Mouse (Mus musculus) erythroblast, embryonic 14.5 days (primary cell): ENCODE data around the gene Ppp3ca. TPM values are rescaled to one million over a fixed set of nuclear protein-coding genes. Genes with fewer than 3 reads are reported as not detected.

Experiments used
- H3K27me3 ChIP-seq: 2 replicates; pipeline ENCODE4 v1.6.1; 2012; ENCODE audit warnings: inconsistent platforms; ENCODE audit not compliant: control insufficient read depth
- H3K36me3 ChIP-seq: 2 replicates; pipeline ENCODE4 v1.6.1; 2012; ENCODE audit warnings: mild to moderate bottlenecking, inconsistent platforms; ENCODE audit not compliant: control insufficient read depth
- H3K4me1 ChIP-seq: 2 replicates; pipeline ENCODE4 v1.6.1; 2012; ENCODE audit warnings: inconsistent platforms; ENCODE audit not compliant: control insufficient read depth
- H3K4me3 ChIP-seq: replicated peaks from 2 replicates; pipeline ENCODE3; 2012; ENCODE audit warnings: moderate library complexity, mild to moderate bottlenecking, inconsistent platforms
- H3K9me3 ChIP-seq: 2 replicates; pipeline ENCODE4 v1.6.1; 2012; ENCODE audit warnings: low read length, inconsistent platforms, mixed read lengths; ENCODE audit not compliant: control insufficient read depth
- GATA1 ChIP-seq: IDR thresholded peaks from 2 replicates; pipeline ENCODE4 v1.6.1; 2012; ENCODE audit warnings: low read length, inconsistent platforms, mixed read lengths
- TAL1 ChIP-seq: IDR thresholded peaks from 3 replicates; pipeline ENCODE4 v1.6.1; 2012; ENCODE audit warnings: low read length, inconsistent platforms, mixed read lengths
- polyA plus RNA-seq: library from polyadenylated mRNA; stranded (reverse); fragments of >175 nt; gene quantifications from 2 replicates; pipeline ENCODE4 v1.2.3, GENCODE M21; 2012

Gene Ppp3ca
- polyA plus RNA-seq, 1 experiment: 0.70 TPM

DNA sequence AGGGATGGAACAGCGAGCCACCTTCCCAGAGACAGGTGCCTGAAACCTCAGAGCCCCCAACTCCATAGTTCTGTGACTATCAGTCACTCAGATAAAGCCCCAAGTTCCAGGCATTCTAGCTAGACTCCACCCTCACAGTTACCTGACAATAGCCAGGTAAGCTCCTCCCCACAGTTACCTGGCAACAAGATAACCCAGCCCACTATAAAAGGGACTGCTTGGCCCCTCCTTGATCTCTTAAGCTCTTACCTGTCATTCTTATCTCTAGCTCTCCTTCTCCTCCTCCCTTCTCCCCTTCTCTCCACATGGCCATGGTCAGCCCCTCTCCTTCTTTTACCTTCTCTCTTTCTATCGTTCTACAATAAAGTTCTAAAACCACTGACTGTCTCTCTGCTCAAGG, 285.1 kb downstream of the Ppp3ca start:
- no peaks in the 10 kb centered on the region for H3K36me3 ChIP-seq
- TF ChIP-seq GATA1 (no peak), TAL1 (no peak)
- H3K4me1 ChIP-seq: no peaks in the 10 kb centered on the region
- H3K4me3 ChIP-seq: no peak overlapping the region
- H3K27me3 ChIP-seq: no peaks in the 10 kb centered on the region
- no peaks in the 10 kb centered on the region for H3K9me3 ChIP-seq

DNA sequence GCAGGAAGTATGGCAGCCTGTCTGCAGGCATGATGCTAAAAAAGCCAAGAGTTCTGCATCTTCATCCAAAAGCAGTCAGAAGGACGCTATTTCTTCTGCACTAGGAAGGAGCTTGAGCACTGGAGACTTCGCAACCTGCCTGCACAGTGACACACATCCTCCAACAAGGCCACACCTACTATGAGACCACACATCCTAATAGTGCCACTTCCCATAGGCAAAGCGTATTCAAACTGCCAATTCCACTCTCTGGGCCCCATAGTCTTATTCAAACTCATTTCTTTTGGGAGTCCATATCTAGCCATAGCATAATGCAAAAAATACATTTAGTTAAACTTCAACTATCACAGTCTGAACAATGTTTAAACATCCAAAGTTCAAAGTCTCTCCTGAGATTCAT, 290.4 kb downstream of the Ppp3ca start:
- H3K4me3 ChIP-seq: no peak overlapping the region
- no peaks in the 10 kb centered on the region for H3K4me1 ChIP-seq
- no peak for TF ChIP-seq GATA1
- H3K9me3 ChIP-seq: no peaks in the 10 kb centered on the region
- no peaks in the 10 kb centered on the region for H3K36me3 ChIP-seq
- no peaks in the 10 kb centered on the region for H3K27me3 ChIP-seq

DNA sequence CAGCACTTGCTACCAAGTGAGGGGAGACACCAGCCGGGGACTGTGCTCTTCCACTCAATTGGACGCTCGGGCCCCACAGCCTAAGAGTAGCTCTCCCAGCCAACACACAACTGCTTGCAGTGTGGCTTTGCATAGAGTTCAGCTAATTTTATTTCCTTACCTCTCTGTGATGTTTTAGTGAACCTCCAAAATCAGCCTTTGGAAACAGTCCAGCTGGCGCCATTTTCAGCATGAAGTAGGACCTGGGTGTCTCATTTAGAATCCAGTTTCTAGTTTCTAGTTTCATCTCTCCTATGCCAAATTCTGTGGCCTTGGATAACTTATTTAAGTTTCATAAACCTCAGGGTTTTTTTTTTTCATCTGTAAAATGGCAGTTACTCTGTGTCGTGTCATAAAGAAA, 296.9 kb downstream of the Ppp3ca start:
- no peak for TF ChIP-seq GATA1
- TF ChIP-seq TAL1: no peak
- H3K9me3 ChIP-seq: peaks cover 2% of the 10 kb centered on the region; the same call in 1 of the 2 replicates
- no peaks in the 10 kb centered on the region for H3K4me1 ChIP-seq
- H3K4me3 ChIP-seq: no peak overlapping the region
- no peaks in the 10 kb centered on the region for H3K36me3 ChIP-seq
- no peaks in the 10 kb centered on the region for H3K27me3 ChIP-seq

DNA sequence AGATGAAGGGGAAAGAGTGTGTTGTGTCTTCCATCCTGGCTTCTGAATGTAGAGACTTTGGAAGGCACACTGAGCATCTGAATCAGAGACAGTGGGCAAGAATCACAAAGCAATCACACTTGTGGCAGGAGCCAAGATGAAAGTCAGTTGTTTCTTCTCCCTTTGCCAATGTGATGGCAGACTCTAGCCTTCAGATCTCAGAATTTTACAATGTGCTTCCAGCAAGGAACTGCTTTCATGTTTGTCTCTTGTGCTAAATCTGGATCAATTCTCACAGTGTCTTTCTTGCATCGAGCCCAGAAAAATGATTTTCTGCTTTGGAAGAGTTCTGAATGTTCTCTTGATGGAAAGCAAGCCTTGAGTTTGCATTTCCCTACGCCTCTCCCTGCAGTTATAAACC, 297.6 kb downstream of the Ppp3ca start:
- no peaks in the 10 kb centered on the region for H3K36me3 ChIP-seq

DNA sequence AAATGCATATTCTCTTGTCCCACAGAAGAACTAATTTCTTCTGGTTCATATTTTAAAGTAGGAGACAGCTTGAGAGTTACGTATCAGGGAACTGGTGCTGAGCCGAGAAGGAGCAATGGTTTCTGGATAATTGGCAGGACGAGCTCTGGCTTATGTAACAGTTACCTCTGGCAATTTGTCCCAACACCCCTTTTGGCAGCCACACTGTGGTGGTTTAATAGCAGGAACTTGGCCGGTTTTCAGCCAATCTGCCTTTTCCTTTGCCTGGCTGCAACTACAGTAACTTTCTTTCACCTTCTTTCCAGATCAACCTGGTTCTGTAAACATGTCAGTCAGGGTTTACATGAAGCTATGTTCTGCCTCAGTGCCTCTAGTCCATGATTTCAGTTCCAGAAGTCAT, 299.9 kb downstream of the Ppp3ca start:
- Histone ChIP-seq H3K4me1 (no peaks in the 10 kb centered on the region), H3K4me3 (no peak overlapping the region), H3K9me3 (peaks cover 2% of the 10 kb centered on the region; the same call in 1 of the 2 replicates), H3K27me3 (no peaks in the 10 kb centered on the region), H3K36me3 (no peaks in the 10 kb centered on the region)
- TF ChIP-seq TAL1 (no peak), GATA1 (no peak)

More for the DNA sequence above, 297.6 kb downstream of the Ppp3ca start:
- Histone ChIP-seq H3K4me1 (no peaks in the 10 kb centered on the region), H3K4me3 (no peak overlapping the region), H3K9me3 (peaks cover 2% of the 10 kb centered on the region; the same call in 1 of the 2 replicates), H3K27me3 (no peaks in the 10 kb centered on the region)
- no peak for TF ChIP-seq TAL1
- TF ChIP-seq GATA1: no peak

DNA sequence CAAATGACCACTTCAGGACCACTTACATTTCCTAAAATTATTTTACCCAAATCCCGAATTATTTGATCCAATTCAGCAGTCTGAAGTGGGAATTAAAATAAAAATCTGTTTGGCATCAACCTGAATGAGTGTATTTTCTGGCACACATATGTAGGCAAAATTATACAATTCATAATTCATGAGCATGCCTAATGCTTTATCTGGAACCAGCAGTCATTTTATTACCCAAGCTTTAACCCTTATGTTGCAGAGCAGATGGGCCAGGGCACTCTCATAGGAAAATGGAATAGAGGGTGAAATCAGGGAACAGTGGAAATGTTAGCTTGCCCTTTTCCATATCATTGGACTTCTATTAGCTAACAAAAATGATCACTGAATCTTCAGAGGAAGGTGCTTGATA, 307.9 kb downstream of the Ppp3ca start:
- Histone ChIP-seq H3K4me1 (no peaks in the 10 kb centered on the region), H3K9me3 (no peaks in the 10 kb centered on the region), H3K27me3 (no peaks in the 10 kb centered on the region), H3K4me3 (no peak overlapping the region), H3K36me3 (no peaks in the 10 kb centered on the region)
- TF ChIP-seq TAL1 (no peak), GATA1 (no peak)

DNA sequence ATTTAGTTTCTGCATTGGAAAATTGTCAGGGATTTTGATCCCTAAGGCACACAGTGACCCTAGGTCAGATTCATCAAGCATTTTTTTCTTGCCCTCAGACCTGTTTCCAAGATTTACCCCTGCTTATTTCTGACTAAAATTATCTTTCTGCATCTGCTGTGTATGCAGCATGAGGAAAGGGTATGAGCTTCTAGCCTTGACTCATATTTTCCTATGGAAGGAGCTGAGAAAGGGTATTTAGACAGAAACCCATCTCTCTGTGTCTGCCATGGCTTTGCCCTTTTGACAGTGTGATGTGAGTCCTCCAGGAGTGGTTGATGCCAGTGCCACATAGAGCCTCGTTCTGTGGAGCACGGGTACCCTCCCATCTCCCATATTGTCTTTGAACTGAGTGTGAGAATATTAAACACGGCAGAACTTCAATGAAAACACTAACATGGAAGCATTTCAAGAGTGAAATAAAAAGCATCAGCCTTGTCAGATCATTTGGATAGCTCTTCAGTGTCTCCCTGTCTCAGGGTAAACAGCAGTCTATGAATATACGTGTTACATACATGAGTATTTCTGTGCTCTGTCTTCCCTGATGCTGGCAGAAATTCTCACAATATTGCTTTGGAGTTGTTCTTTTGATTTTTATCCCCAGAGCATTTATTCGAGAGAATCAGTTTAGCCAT, 311.1 kb downstream of the Ppp3ca start:
- no peaks in the 10 kb centered on the region for H3K36me3 ChIP-seq
- no peak for TF ChIP-seq TAL1
- no peak for TF ChIP-seq GATA1

DNA sequence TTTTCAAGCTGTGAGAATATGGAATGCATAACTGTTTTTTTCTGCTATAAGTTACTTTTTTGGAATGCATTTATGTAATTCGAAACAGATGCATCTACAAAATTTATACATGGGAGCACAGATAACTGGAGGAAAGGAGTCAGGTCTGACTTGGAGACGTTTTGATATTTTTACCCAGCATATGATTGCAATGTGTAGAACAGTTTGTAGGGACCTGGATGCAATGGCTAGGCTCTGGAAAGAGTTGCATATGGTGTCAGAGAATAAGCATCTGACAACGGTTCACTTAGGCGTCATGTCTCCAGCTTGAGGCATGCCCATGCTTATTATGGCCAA, 311.6 kb downstream of the Ppp3ca start:
- H3K9me3 ChIP-seq: no peaks in the 10 kb centered on the region
- no peak overlapping the region for H3K4me3 ChIP-seq
- no peaks in the 10 kb centered on the region for H3K27me3 ChIP-seq
- no peaks in the 10 kb centered on the region for H3K4me1 ChIP-seq
- no peaks in the 10 kb centered on the region for H3K36me3 ChIP-seq
- no peak for TF ChIP-seq TAL1
- TF ChIP-seq GATA1: no peak

More for the DNA sequence above, 311.1 kb downstream of the Ppp3ca start:
- Histone ChIP-seq H3K4me3 (no peak overlapping the region), H3K9me3 (no peaks in the 10 kb centered on the region), H3K4me1 (no peaks in the 10 kb centered on the region), H3K27me3 (no peaks in the 10 kb centered on the region)

DNA sequence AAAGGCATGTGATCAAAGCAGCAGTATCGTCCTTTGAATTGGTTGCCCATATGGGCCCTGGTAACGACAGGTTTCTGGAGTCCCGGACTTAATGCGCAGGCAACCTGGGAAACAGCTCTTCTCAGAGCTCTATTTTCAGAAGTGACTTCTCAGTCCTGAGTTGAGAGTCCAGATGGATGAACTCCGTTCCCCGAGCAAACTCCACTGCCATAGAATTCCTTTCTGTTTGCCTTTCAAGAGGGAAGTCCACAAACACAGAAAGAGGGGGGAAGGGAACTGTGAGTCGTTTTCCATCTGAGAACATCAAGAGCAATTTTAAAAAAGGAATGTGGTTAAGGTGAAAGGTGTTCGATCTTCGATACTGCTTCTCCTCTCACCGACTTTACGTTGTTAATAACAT, 312.1 kb downstream of the Ppp3ca start:
- TF ChIP-seq GATA1 (no peak), TAL1 (no peak)

More for the DNA sequence above, 312.1 kb downstream of the Ppp3ca start:
- Histone ChIP-seq H3K9me3 (no peaks in the 10 kb centered on the region), H3K36me3 (no peaks in the 10 kb centered on the region), H3K27me3 (no peaks in the 10 kb centered on the region), H3K4me1 (no peaks in the 10 kb centered on the region), H3K4me3 (no peak overlapping the region)
